Mouse (Mus musculus) kidney, embryonic 16.5 days (tissue): ENCODE results near the gene Ddx5. TPM values are rescaled to one million over a fixed set of nuclear protein-coding genes. Genes with fewer than 3 reads are reported as not detected.
"Not testable (repeated sequence)": the region's sequence is repeated elsewhere in the genome, so short reads cannot be mapped to it uniquely, and the experiment has no call there.

Experiments used
- ATAC-seq: fragments of 200-750 bp; cut with Nextera tagmentation; 2 replicates; pipeline ENCODE4 v1.8.0; 2017; ENCODE audit warnings: moderate TSS enrichment; ENCODE audit not compliant: low FRiP score, low TSS enrichment
- H3K27ac ChIP-seq: fragments of 300-500 bp; sonication (generic); 2 replicates; pipeline ENCODE4 v1.5.1; 2014; ENCODE audit warnings: low read length
- H3K27me3 ChIP-seq: fragments of 300-500 bp; sonication (generic); 2 replicates; pipeline ENCODE4 v1.6.1; 2014; ENCODE audit warnings: low read length, control low read depth, mixed read lengths; ENCODE audit not compliant: insufficient read depth
- H3K36me3 ChIP-seq: fragments of 300-500 bp; sonication (generic); 2 replicates; pipeline ENCODE4 v1.6.1; 2014; ENCODE audit warnings: low read length, control low read depth, mixed read lengths; ENCODE audit not compliant: insufficient read depth
- H3K4me1 ChIP-seq: fragments of 300-500 bp; sonication (generic); 2 replicates; pipeline ENCODE4 v1.6.1; 2014; ENCODE audit warnings: low read length, control low read depth, mixed read lengths; ENCODE audit not compliant: insufficient read depth
- H3K4me2 ChIP-seq: fragments of 300-500 bp; sonication (generic); replicated peaks from 2 replicates; pipeline ENCODE4 v1.6.1; 2014; ENCODE audit warnings: low read depth, low read length
- H3K4me3 ChIP-seq: fragments of 300-500 bp; sonication (generic); 2 replicates; pipeline ENCODE4 v1.5.1; 2014; ENCODE audit warnings: mild to moderate bottlenecking, low read length
- H3K9ac ChIP-seq: fragments of 300-500 bp; sonication (generic); replicated peaks from 2 replicates; pipeline ENCODE4 v1.6.1; 2014; ENCODE audit warnings: low read length
- H3K9me3 ChIP-seq: fragments of 300-500 bp; sonication (generic); 2 replicates; pipeline ENCODE4 v1.6.1; 2016; ENCODE audit warnings: low read length, control low read depth
- WGBS: fragments of 180-500 bp; shearing (Covaris S2); extraction: QIAGEN DNeasy Blood & Tissue Kit; methylation state at CpG from one replicate; pipeline ENCODE4 v1.1.7; 2014; 5-methylcytosine and 5-hydroxymethylcytosine counted together
- polyA plus RNA-seq: library from polyadenylated mRNA; unstranded; fragments of >200 nt; fragmentation: Nextera tagmentation; extraction: Ambion mirVana; gene quantifications from 2 replicates; pipeline ENCODE4 v1.2.1, GENCODE M21; 2015

The Ddx5 gene
- polyA plus RNA-seq, 1 experiment from 2014 or later: 369 TPM

GRCm38 (mm10) chr11:106751039-106752018 lies 37.7 kb downstream of the Ddx5 start, which contains the start of gene Milr1:
Gene Milr1 (plus strand): TSS chr11:106751226.
- Histone ChIP-seq H3K4me2 (no peak within 1 kb of the TSS), H3K36me3 (no peaks in the 10 kb centered on the region), H3K9me3 (peaks cover 2% of the 10 kb centered on the region; the same call in 1 of the 2 replicates), H3K27me3 (no peaks in the 10 kb centered on the region), H3K4me3 (no peak within 1 kb of the TSS), H3K4me1 (no peaks in the 10 kb centered on the region), H3K9ac (no peak within 1 kb of the TSS), H3K27ac (no peak within 1 kb of the TSS)
- no peak for ATAC-seq
- 83% methylated on average over 17 of the region's 17 CpGs for WGBS

GRCm38 (mm10) chr11:106750121-106750751 lies 38.7 kb downstream of the Ddx5 start, which contains the start of gene Pecam1:
Gene Pecam1 (minus strand): TSS chr11:106750628.
- H3K9me3 ChIP-seq: peaks cover 2% of the 10 kb centered on the region; the same call in 1 of the 2 replicates
- 73% methylated on average over 13 of the region's 13 CpGs for WGBS
- H3K9ac ChIP-seq: no peak within 1 kb of the TSS
- H3K4me3 ChIP-seq: no peak within 1 kb of the TSS
- H3K27ac ChIP-seq: no peak within 1 kb of the TSS
- H3K36me3 ChIP-seq: no peaks in the 10 kb centered on the region
- no peak for ATAC-seq
- no peaks in the 10 kb centered on the region for H3K27me3 ChIP-seq
- no peaks in the 10 kb centered on the region for H3K4me1 ChIP-seq
- no peak within 1 kb of the TSS for H3K4me2 ChIP-seq

GRCm38 (mm10) chr11:106749557-106750120 lies 39.3 kb downstream of the Ddx5 start:
- H3K27me3 ChIP-seq, H3K9ac ChIP-seq, H3K4me1 ChIP-seq, H3K4me3 ChIP-seq, H3K4me2 ChIP-seq, H3K36me3 ChIP-seq, ATAC-seq, H3K27ac ChIP-seq, H3K9me3 ChIP-seq: not testable (repeated sequence)
- WGBS: 91% methylated on average over 7 of the region's 7 CpGs

DNA sequence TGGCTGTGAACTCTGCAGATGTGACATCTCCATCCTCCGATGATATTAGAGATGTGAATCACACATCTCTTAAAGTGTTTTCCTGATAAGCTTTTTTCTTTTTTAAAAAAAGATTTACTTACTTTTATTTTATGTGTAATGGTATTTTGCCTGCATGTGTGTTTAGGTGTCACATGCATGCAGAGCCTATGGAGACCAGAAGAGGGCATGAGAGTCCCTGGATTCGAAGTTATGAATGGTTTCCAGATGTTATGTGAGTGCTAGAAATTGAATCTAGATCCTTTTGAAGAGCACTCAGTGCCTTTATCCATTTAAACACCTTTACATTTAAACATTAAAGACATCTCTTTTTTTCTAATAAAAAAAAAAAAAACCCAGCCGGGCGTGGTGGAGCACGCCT lies 44.0 kb downstream of the Ddx5 start:
- no peak overlapping the region for H3K4me2 ChIP-seq
- no peak overlapping the region for H3K9ac ChIP-seq
- H3K9me3 ChIP-seq: peaks cover 2% of the 10 kb centered on the region; the same call in 1 of the 2 replicates
- no peak overlapping the region for H3K27ac ChIP-seq
- H3K4me1 ChIP-seq: no peaks in the 10 kb centered on the region
- no peak overlapping the region for H3K4me3 ChIP-seq
- no peak for ATAC-seq
- no peaks in the 10 kb centered on the region for H3K36me3 ChIP-seq
- 90% methylated on average over 5 of the region's 5 CpGs for WGBS
- no peaks in the 10 kb centered on the region for H3K27me3 ChIP-seq

DNA sequence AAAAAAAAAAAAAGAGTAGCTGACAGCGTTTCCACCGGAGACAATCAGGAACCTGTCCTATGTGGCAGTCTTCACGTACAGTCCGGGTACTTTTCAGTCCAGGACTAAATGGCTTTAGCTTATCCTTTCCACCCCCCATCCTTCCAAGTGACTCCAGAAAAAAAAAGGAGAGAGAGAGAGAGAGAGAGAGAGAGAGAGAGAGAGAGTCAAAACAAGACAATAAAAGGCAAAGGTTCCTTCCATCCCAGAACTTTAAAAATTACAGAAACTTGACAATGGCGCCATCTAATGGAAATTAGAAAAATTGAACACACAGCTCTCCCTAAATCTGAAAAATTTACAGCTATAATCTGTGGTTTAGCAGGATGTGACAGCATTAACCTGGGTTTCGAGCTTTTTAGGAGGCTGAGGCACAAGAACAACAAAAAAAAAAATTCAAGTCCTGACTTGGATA lies 46.6 kb downstream of the Ddx5 start:
- Histone ChIP-seq H3K27ac (no peak overlapping the region), H3K36me3 (no peaks in the 10 kb centered on the region), H3K4me3 (no peak overlapping the region), H3K27me3 (no peaks in the 10 kb centered on the region), H3K4me1 (peaks cover 3% of the 10 kb centered on the region; the same call in 1 of the 2 replicates), H3K9me3 (peaks cover 2% of the 10 kb centered on the region; the same call in 1 of the 2 replicates), H3K4me2 (no peak overlapping the region), H3K9ac (no peak overlapping the region)
- ATAC-seq: no peak
- WGBS: 48% methylated on average over 6 of the region's 6 CpGs

DNA sequence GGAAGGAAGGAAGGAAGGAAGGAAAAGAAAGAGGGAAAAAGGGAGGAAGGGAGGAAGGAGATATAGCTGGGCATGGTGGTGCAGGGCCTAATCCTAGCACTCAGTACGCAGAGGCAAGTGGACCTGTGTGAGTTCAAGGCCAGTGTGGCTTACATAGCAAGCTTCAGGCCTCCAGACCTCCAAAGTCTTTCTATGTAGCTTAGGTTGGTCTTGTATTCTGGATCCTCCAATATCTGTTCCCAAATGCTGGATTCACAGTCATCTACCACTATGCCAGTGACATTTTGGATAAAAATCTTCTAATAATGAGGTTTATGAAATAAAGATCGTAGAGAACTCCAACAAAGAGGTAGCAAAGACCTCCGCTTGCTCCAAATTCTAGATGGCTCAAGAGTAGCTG lies 47.2 kb downstream of the Ddx5 start:
- ATAC-seq: no peak
- H3K9me3 ChIP-seq: no peaks in the 10 kb centered on the region
- H3K4me1 ChIP-seq: peaks cover 6% of the 10 kb centered on the region; the same call in 1 of the 2 replicates
- H3K9ac ChIP-seq: no peak overlapping the region
- no peak overlapping the region for H3K4me3 ChIP-seq
- H3K4me2 ChIP-seq: no peak overlapping the region
- H3K27ac ChIP-seq: no peak overlapping the region
- no peaks in the 10 kb centered on the region for H3K27me3 ChIP-seq
- no peaks in the 10 kb centered on the region for H3K36me3 ChIP-seq
- 94% methylated on average over 3 of the region's 3 CpGs for WGBS

GRCm38 (mm10) chr11:106741232-106741631 lies 47.8 kb downstream of the Ddx5 start:
- Histone ChIP-seq H3K4me3 (no peak overlapping the region), H3K27ac (no peak overlapping the region), H3K4me2 (no peak overlapping the region), H3K27me3 (no peaks in the 10 kb centered on the region), H3K9me3 (no peaks in the 10 kb centered on the region), H3K9ac (no peak overlapping the region), H3K36me3 (no peaks in the 10 kb centered on the region), H3K4me1 (peaks cover 6% of the 10 kb centered on the region; the same call in 1 of the 2 replicates)
- WGBS: 78% methylated on average over 6 of the region's 6 CpGs
- ATAC-seq: no peak

- H3K4me1 ChIP-seq, H3K4me2 ChIP-seq, H3K4me3 ChIP-seq, H3K36me3 ChIP-seq, H3K9ac ChIP-seq, H3K27me3 ChIP-seq, ATAC-seq, H3K9me3 ChIP-seq, H3K27ac ChIP-seq: not testable (repeated sequence)
- 90% methylated on average over 6 of the region's 8 CpGs for WGBS
Observed at GRCm38 (mm10) chr11:106740724-106741123, 48.3 kb downstream of the Ddx5 start.

DNA sequence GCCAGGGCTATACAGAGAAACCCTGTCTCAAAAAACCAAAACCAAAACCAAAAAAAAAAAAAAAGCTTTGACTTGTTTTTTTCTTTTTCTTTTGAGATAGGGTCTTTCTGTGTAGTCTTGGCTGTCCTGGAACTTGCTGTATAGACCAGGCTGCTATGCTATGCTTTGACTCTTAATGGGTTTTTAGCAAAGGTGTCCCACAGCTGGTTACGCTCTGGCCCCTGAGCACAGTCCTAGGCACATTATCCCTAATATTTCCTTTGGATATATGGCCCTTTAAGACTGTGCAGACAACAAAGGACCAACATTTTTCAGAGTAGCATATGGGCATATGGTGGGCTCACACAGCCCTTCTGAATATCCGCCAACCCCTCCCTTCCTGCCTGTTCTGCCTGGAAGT lies 49.9 kb downstream of the Ddx5 start:
- WGBS: 92% methylated on average over 2 of the region's 2 CpGs
- Histone ChIP-seq H3K27me3 (no peaks in the 10 kb centered on the region), H3K4me2 (no peak overlapping the region), H3K9me3 (no peaks in the 10 kb centered on the region), H3K9ac (no peak overlapping the region), H3K4me1 (peaks cover 6% of the 10 kb centered on the region; the same call in 1 of the 2 replicates), H3K36me3 (no peaks in the 10 kb centered on the region), H3K27ac (no peak overlapping the region), H3K4me3 (no peak overlapping the region)
- no peak for ATAC-seq
